Mouse (Mus musculus) stomach, embryonic 15.5 days (tissue): ENCODE data around the gene Smg6. TPM values are rescaled to one million over a fixed set of nuclear protein-coding genes. Genes with fewer than 3 reads are reported as not detected.

Experiments
- ATAC-seq: fragments of 200-750 bp; cut with Nextera tagmentation; 2 replicates; pipeline ENCODE4 v1.8.0; 2017; ENCODE audit warnings: low read depth, moderate number of reproducible peaks, moderate TSS enrichment; ENCODE audit not compliant: insufficient read depth, low FRiP score
- H3K27ac ChIP-seq: fragments of 300-500 bp; sonication (generic); 2 replicates; pipeline ENCODE4 v1.5.1; 2015; ENCODE audit warnings: mild to moderate bottlenecking, inconsistent platforms
- H3K27me3 ChIP-seq: fragments of 300-500 bp; sonication (generic); replicated peaks from 2 replicates; pipeline ENCODE4 v1.6.1; 2015; ENCODE audit warnings: inconsistent platforms
- H3K36me3 ChIP-seq: fragments of 300-500 bp; sonication (generic); 2 replicates; pipeline ENCODE4 v1.6.1; 2015; ENCODE audit warnings: inconsistent platforms
- H3K4me1 ChIP-seq: fragments of 300-500 bp; sonication (generic); 2 replicates; pipeline ENCODE4 v1.6.1; 2015; ENCODE audit warnings: inconsistent platforms
- H3K4me2 ChIP-seq: fragments of 300-500 bp; sonication (generic); 2 replicates; pipeline ENCODE4 v1.6.1; 2015; ENCODE audit warnings: mild to moderate bottlenecking, inconsistent platforms
- H3K4me3 ChIP-seq: fragments of 300-500 bp; sonication (generic); replicated peaks from 2 replicates; pipeline ENCODE4 v1.5.1; 2015; ENCODE audit warnings: inconsistent platforms
- H3K9ac ChIP-seq: fragments of 300-500 bp; sonication (generic); 2 replicates; pipeline ENCODE4 v1.6.1; 2015; ENCODE audit warnings: inconsistent platforms
- H3K9me3 ChIP-seq: fragments of 300-500 bp; sonication (generic); 2 replicates; pipeline ENCODE4 v1.6.1; 2016; ENCODE audit warnings: inconsistent platforms
- WGBS: fragments of 180-500 bp; shearing (Covaris S2); methylation state at CpG from one replicate; pipeline ENCODE4 v1.1.7; 2015; 5-methylcytosine and 5-hydroxymethylcytosine counted together
- polyA plus RNA-seq: library from polyadenylated mRNA; unstranded; fragments of >200 nt; fragmentation: Nextera tagmentation; extraction: Ambion mirVana; gene quantifications from 2 replicates; pipeline ENCODE4 v1.2.1, GENCODE M21; 2015

The Smg6 gene
- polyA plus RNA-seq, 1 experiment from 2014 or later, result 14.4 TPM

DNA sequence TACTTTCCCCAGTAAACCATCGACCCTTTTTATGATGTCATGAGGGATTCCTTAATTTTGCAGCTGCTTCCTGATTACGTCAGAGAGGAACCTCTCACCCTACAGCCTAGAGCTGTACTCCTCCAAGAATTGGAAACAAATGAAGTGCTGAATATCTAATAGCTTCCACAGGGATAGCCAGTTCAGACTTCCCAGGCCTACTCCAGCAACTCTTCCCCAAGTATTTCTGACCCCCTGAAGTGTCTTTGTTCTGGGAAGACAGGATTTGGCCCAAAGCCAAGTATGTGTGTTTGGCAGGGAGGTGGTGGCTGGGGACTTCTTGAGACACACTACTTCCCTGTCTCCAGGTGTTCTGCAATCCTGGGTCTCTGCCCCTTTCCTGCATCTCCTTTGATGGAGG lies 105.6 kb downstream of the Smg6 start:
- H3K9ac ChIP-seq, result no peak overlapping the region
- no peak overlapping the region for H3K4me2 ChIP-seq
- H3K36me3 ChIP-seq, result no peaks in the 10 kb centered on the region
- no peaks in the 10 kb centered on the region for H3K9me3 ChIP-seq
- H3K4me1 ChIP-seq, result peaks cover 8% of the 10 kb centered on the region; the same call in 1 of the 2 replicates
- ATAC-seq, result no peak
- no peaks in the 10 kb centered on the region for H3K27me3 ChIP-seq
- H3K27ac ChIP-seq, result peak overlapping the region; percentile 18; the same call in 1 of the 2 replicates
- H3K4me3 ChIP-seq, result no peak overlapping the region
- 50% methylated on average over 2 of the region's 2 CpGs for WGBS

GRCm38 (mm10) chr11:75032946-75033345 lies 107.3 kb downstream of the Smg6 start:
- 67% methylated on average over 2 of the region's 2 CpGs for WGBS
- no peak overlapping the region for H3K9ac ChIP-seq
- H3K9me3 ChIP-seq, result no peaks in the 10 kb centered on the region
- H3K27ac ChIP-seq, result peak overlapping the region; percentile 64
- peaks cover 8% of the 10 kb centered on the region; the same call in 1 of the 2 replicates for H3K4me1 ChIP-seq
- H3K4me2 ChIP-seq, result no peak overlapping the region
- H3K36me3 ChIP-seq, result no peaks in the 10 kb centered on the region
- H3K27me3 ChIP-seq, result no peaks in the 10 kb centered on the region
- no peak overlapping the region for H3K4me3 ChIP-seq
- no peak for ATAC-seq

DNA sequence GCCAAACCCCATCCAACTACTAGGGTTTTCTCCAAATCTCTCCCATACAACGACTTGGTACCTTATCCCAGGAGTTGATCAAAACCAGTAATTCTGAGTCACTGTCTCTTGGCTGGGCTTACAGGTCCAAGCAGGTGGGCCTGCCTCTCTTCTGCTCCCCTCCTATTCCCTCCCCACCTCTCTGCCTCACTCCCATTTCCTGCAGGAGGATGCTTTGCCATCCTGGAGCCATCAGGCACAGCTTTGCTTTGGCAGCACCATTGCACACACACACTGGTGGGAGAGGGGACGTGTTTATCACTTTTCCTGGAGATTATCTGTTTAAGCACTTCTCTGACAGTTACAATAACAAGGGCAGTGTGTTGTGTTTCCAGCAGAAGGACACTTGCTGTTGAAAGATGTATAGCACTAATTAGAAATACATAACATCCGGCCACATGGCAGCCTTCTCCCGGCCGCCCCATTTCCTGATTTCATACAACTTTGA lies 108.0 kb downstream of the Smg6 start:
- no peak overlapping the region for H3K4me3 ChIP-seq
- ATAC-seq, result peak; percentile 27; the same call in 1 of the 2 replicates
- H3K9me3 ChIP-seq, result no peaks in the 10 kb centered on the region
- no peaks in the 10 kb centered on the region for H3K36me3 ChIP-seq
- peak overlapping the region; percentile 64 for H3K27ac ChIP-seq
- H3K9ac ChIP-seq, result no peak overlapping the region
- peaks cover 8% of the 10 kb centered on the region; the same call in 1 of the 2 replicates for H3K4me1 ChIP-seq
- no peak overlapping the region for H3K4me2 ChIP-seq
- H3K27me3 ChIP-seq, result no peaks in the 10 kb centered on the region
- WGBS, result 47% methylated on average over 5 of the region's 5 CpGs

GRCm38 (mm10) chr11:75034104-75034503 lies 108.5 kb downstream of the Smg6 start:
- H3K4me1 ChIP-seq, result peaks cover 8% of the 10 kb centered on the region; the same call in 1 of the 2 replicates
- H3K36me3 ChIP-seq, result no peaks in the 10 kb centered on the region
- no peaks in the 10 kb centered on the region for H3K9me3 ChIP-seq
- H3K27me3 ChIP-seq, result no peaks in the 10 kb centered on the region
- ATAC-seq, result no peak
- H3K4me2 ChIP-seq, result no peak overlapping the region
- H3K27ac ChIP-seq, result peak overlapping the region; percentile 64; the same call in 1 of the 2 replicates
- H3K9ac ChIP-seq, result no peak overlapping the region
- no peak overlapping the region for H3K4me3 ChIP-seq
- WGBS, result 47% methylated on average over 3 of the region's 3 CpGs

DNA sequence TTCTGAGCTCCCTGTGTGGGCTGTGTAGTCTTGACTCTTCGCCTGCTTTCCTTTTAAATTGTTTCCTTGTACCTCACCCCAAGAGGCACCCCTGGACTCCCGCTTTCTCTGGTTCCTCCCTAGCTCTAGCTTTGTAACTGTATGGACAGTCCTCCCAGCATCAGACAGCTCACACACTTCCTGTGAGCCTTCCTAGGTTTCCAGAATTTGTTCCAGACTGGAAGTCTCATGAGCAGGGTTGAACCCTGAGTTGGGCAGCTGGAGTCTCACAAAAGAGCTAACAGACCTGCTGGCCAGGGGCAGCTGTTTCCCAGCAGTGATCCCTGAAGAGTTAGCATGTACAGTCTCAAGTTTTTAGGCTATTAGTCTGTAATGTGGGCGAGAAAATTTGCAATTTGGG lies 118.7 kb downstream of the Smg6 start:
- Histone ChIP-seq H3K9ac (no peak overlapping the region), H3K27me3 (no peaks in the 10 kb centered on the region), H3K36me3 (0 out of 2 replicates have a peak, but pooled peaks cover 4% of the 10 kb centered on the region), H3K4me2 (no peak overlapping the region), H3K27ac (peak overlapping the region; percentile 70), H3K4me1 (peaks cover 31% of the 10 kb centered on the region), H3K4me3 (no peak overlapping the region), H3K9me3 (no peaks in the 10 kb centered on the region)
- no peak for ATAC-seq
- 56% methylated on average over 3 of the region's 3 CpGs for WGBS

GRCm38 (mm10) chr11:75045822-75046221 lies 120.2 kb downstream of the Smg6 start:
- Histone ChIP-seq H3K9me3 (no peaks in the 10 kb centered on the region), H3K27me3 (no peaks in the 10 kb centered on the region), H3K4me1 (peaks cover 43% of the 10 kb centered on the region), H3K27ac (peak overlapping the region; percentile 86; the same call in 1 of the 2 replicates), H3K36me3 (0 out of 2 replicates have a peak, but pooled peaks cover 4% of the 10 kb centered on the region), H3K9ac (no peak overlapping the region), H3K4me3 (no peak overlapping the region), H3K4me2 (no peak overlapping the region)
- ATAC-seq, result no peak
- 79% methylated on average over 4 of the region's 4 CpGs for WGBS

DNA sequence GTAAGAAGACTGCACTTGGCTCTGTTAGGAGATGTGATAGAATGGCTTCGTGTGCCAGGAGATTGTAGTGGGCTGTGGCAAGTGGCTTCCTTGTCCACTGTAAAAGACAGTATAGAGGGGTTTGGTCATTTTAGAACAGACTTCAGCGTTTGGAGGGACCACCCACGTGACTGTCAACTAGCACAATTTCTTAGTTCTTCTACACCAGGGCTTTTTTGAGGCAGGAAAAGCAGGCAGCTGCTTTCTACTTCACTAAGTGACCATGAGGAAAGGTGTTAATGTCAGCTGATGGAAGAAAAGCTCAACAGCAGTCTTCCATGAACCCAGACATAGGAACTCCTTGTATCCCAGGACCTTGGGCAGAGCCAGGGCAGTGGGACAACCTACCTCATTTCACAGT lies 121.0 kb downstream of the Smg6 start:
- Histone ChIP-seq H3K27me3 (no peaks in the 10 kb centered on the region), H3K4me3 (no peak overlapping the region), H3K36me3 (0 out of 2 replicates have a peak, but pooled peaks cover 4% of the 10 kb centered on the region), H3K9ac (no peak overlapping the region), H3K4me2 (no peak overlapping the region), H3K4me1 (peaks cover 50% of the 10 kb centered on the region), H3K9me3 (no peaks in the 10 kb centered on the region), H3K27ac (peak overlapping the region; percentile 86)
- WGBS, result 53% methylated on average over 3 of the region's 3 CpGs
- no peak for ATAC-seq

DNA sequence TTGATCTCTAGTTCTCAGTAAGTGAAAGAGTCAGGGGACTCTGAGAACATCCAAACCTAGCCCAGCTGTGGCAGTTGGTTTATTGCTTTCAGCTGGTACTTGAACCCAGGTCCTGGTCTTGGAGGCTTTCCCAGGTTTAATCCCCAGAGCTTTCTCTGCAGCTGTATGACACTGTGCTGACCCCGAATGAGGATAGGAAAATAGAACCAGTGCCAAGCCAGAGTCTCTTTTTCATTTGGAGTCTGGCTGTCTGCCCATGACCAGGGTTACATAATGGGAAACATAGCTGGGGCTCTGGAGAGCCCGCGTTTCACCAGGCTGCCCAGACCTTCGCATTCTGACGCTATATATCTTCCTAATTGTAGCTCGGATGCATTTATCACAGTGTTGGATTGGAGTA lies 121.4 kb downstream of the Smg6 start:
- H3K4me3 ChIP-seq, result no peak overlapping the region
- peak overlapping the region; percentile 86 for H3K27ac ChIP-seq
- H3K4me2 ChIP-seq, result no peak overlapping the region
- WGBS, result 22% methylated on average over 6 of the region's 6 CpGs
- H3K4me1 ChIP-seq, result peaks cover 54% of the 10 kb centered on the region
- no peaks in the 10 kb centered on the region for H3K27me3 ChIP-seq
- no peaks in the 10 kb centered on the region for H3K36me3 ChIP-seq
- no peak overlapping the region for H3K9ac ChIP-seq
- ATAC-seq, result peak; percentile 69
- H3K9me3 ChIP-seq, result no peaks in the 10 kb centered on the region

DNA sequence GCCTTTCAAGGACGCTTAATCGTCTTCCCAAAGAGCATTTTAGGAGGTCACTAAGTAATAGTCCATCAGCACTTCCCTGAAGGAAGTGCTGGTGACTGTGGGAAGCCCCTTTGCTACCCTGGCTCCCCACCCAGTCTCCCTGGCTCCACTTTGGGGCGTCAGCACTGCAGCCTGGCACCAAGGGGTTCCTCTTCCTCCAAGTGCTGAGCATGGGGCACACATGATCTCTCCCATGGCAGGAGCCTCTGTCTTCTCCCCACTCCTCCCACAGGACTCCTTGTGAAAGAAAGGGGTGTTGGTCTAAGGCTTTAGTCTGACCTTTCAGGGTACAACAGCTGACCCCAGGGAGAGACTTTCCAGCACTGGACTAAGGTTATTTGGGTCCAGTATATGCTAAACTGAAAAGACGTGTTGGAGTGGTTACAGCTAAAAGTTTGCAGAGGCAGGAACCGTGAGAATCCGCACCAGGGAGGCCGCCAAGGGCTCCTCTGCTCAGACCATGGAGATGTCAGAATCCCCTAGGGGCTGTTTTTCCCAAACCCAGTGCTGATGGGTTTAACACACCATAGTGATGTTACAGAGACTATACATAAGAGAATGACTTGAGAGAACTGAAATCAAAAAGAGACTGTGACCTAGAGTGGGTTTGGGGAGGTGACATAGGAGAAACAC lies 122.2 kb downstream of the Smg6 start:
- ATAC-seq, result no peak
- H3K9ac ChIP-seq, result no peak overlapping the region

DNA sequence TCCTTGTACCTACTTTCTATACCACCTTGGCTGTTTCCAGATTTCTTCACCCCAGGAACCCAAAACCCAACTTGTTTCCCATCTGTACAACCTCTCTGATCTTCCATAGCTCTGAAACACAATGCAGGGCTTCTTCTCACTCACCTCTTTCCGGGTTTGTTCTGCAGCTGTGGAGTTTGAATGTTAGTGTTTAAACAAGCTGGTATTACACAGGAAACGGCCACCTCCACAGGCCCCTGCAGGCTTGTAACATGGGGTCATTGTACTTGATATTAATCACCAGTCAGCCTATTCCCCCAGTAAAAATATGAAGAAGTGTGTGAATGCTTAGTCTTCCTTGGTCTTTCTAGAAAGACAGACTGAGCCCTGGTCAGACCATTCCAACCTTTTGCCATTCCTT lies 123.5 kb downstream of the Smg6 start:
- H3K4me3 ChIP-seq, result no peak overlapping the region
- peak overlapping the region; percentile 86 for H3K27ac ChIP-seq
- no peak for ATAC-seq
- H3K36me3 ChIP-seq, result no peaks in the 10 kb centered on the region
- WGBS, result 11% methylated on average over 2 of the region's 2 CpGs
- no peaks in the 10 kb centered on the region for H3K9me3 ChIP-seq
- no peak overlapping the region for H3K9ac ChIP-seq
- peaks cover 67% of the 10 kb centered on the region for H3K4me1 ChIP-seq
- no peak overlapping the region for H3K4me2 ChIP-seq
- no peaks in the 10 kb centered on the region for H3K27me3 ChIP-seq

More for the DNA sequence above, 122.2 kb downstream of the Smg6 start:
- Histone ChIP-seq H3K4me3 (no peak overlapping the region), H3K4me2 (no peak overlapping the region), H3K27me3 (no peaks in the 10 kb centered on the region), H3K27ac (peak overlapping the region; percentile 86), H3K36me3 (no peaks in the 10 kb centered on the region), H3K4me1 (peaks cover 62% of the 10 kb centered on the region), H3K9me3 (no peaks in the 10 kb centered on the region)
- 58% methylated on average over 7 of the region's 7 CpGs for WGBS

DNA sequence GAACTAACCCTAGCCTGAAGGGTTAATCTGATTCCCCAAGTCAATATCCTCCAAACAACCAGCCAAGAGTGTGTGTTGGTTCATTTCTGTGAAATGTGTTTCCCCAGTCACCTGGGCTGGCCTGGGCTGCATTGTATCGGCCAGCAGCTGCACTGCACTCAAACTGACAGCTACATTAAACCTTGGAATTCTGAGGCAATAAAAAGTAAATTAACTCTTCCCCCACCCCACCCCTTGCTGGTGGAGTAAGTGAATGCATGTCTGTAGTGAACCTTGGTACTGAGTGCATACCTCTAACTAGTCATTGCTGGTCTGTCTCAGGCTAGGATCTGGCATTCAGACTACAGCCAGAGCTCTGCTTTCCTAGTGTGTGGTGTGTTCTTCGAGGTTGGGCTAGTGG lies 124.2 kb downstream of the Smg6 start:
- Histone ChIP-seq H3K4me1 (peaks cover 65% of the 10 kb centered on the region), H3K27ac (peak overlapping the region; percentile 86)
- WGBS, result 23% methylated on average over 2 of the region's 2 CpGs

DNA sequence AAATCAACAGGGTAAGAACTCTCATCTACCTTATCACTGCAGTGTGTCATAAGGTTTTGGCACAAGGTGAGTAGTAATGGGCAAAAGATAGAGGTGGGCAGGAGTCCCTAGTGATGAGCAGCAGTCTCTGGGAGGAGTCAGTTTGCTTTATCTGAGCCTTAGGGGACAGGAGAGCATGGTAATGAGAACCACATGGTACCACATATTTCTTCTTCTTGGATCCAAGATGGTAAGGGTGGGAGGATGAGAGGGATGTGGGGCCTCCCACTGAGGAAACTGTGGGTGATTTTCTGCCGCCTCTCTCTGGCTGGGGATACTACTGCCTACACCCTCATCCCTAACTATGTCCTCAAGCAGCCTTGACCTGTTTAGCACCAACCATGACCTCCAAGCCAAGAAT lies 125.6 kb downstream of the Smg6 start:
- H3K4me3 ChIP-seq, result no peak overlapping the region
- 25% methylated on average over 1 of the region's 1 CpGs for WGBS

More for the DNA sequence above, 124.2 kb downstream of the Smg6 start:
- Histone ChIP-seq H3K9me3 (no peaks in the 10 kb centered on the region), H3K4me2 (no peak overlapping the region), H3K4me3 (no peak overlapping the region), H3K9ac (no peak overlapping the region), H3K36me3 (no peaks in the 10 kb centered on the region), H3K27me3 (no peaks in the 10 kb centered on the region)
- no peak for ATAC-seq

More for the DNA sequence above, 125.6 kb downstream of the Smg6 start:
- Histone ChIP-seq H3K4me2 (peak overlapping the region; percentile 21; the same call in 1 of the 2 replicates), H3K9ac (no peak overlapping the region), H3K36me3 (no peaks in the 10 kb centered on the region), H3K4me1 (peaks cover 61% of the 10 kb centered on the region), H3K9me3 (no peaks in the 10 kb centered on the region), H3K27me3 (no peaks in the 10 kb centered on the region), H3K27ac (peak overlapping the region; percentile 93)
- no peak for ATAC-seq
